Mouse (Mus musculus): ENCODE measurements around the gene Vezt.
A peak's percentile ranks its signal among the peaks of the same experiment; 100 is the strongest.

The Vezt gene

GRCm38 (mm10) chr10:93909811-93910446, 125.7 kb downstream of the Vezt start:
- DNase-seq: no peak

DNA sequence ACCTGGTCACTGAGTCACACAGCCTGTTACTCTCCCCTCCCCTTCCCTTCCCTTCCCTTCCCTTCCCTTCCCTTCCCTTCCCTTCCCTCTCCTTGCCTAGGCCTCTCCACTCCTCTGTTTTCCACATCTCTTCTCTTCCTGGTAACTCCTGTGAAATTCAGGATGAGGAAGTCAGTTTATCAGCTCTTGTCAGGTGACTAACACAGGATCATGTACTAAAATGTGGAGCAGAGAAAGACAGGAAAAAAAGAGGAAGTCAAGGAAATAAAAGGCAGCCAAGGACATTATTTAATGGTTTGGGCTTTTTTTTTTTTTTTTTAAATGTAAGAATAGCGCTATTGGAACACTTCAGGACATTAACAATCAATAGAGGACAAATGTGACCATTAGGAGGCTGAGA, 126.6 kb downstream of the Vezt start:
- DNase-seq: no peak

DNA sequence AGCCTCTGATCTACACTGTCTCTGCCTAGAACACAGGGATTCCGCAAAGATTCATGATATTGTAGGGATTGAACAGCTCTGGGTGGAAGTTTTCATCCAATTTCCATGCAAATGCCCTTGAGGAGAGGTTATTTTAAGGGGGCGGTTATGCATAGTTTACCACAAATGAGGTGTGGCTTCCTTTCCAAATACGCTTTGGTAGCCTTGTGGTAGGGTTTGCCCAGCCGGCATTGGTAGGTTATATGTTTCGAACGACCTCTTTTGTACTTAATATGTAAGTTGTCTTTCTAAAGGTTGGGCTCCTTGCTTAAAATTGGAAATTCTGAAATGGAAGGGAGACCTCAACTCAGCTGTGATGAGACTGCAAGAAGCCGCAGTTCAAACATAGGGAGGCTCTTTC, 127.1 kb downstream of the Vezt start:
- DNase-seq: no peak

DNA sequence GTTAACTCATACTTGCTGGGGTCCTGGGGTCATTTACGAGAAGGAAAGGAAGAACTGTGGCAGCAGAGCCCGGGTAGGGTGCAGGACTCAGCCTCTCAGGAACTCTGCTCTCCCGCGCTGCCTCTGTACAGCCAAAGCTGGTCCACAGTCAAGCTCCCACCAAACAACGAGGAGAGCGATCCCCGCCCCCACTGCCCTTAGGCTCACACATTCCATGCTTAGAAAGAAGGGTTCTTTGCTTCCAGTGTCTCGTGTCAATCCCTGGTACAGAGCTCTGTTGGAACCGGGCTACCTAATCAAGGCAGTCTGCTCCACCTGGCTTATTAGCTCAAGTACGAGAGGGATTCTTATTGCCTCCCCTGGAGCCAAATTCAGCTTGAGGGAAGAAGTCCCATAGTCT, 128.2 kb downstream of the Vezt start:
- DNase-seq: no peak

DNA sequence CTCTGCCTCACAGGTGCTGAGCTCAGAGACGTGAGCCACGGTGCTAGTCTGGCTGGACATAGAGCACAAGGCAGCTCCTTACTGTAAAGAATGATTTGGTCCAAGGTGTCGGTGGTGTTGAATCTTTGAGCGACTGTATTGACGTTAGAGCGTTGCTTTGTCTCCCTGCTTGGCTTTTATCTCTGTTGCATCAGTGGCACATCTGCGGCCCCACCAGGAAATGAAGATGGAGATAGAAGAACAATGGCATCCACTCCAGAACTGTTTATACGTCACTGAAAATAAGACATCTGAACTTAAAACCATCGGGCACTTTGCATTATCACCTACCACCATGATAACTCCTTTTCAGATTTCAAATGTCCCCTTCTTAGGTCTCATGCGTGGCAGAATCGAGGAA, 135.7 kb downstream of the Vezt start:
- DNase-seq: no peak

DNA sequence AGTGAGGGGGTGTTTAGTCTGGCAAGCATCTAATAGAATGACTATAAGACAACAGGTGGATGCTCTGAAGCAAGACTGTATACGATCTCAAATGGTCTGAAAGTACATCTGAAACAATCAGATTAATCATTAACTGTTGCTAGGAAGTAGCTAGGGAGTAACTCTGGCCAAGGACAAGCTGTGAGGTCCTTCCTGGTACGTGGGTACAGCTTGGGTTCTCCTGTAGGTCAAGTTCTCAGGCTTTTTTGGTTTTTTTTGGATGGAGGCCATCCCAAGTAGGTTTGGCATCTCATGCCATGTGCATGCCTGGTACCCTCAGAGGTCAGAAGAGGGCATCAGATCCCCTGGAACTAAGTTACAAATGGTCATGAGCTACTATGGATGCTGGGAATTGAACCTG, 136.3 kb downstream of the Vezt start:
- peak; percentile 69 for DNase-seq

DNA sequence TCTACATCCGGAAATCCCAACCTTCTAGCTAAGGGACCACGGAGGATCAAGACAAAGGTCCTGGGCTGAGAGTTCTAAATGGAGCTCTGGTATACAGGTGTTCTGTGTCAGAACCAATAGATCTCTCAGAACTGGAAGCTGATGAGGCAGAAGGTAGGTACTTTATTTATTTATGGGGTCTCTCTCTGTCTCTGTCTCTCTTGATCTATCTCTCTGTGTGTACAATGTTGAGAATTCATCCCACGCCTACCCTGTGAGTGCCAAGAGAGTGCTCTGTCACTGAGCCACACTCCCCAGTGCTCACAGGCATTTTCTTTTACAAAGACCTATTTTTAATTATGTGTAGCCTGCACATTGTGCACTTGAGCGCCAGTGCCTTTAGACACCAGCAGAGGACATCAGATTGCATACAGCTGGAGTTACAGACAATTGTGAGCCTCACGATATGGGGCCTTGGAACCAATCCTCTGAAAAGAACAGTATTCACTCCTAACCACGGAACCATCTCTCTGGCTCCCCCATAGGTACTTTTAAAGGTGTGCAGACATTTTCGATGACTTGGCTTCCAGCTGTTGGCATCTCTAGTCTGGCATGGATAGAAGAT, 138.5 kb downstream of the Vezt start, which contains the start of gene Metap2:
Metap2 (minus strand) TSS at position 51 of the 604 bp plus-strand sequence.
- no peak for DNase-seq

- DNase-seq: no peak
Observed at GRCm38 (mm10) chr10:93892551-93892950, 143.1 kb downstream of the Vezt start.

GRCm38 (mm10) chr10:93891031-93891430, 144.6 kb downstream of the Vezt start:
- DNase-seq: no peak

- no peak for DNase-seq
Observed at GRCm38 (mm10) chr10:93890565-93890964, 145.1 kb downstream of the Vezt start.

DNA sequence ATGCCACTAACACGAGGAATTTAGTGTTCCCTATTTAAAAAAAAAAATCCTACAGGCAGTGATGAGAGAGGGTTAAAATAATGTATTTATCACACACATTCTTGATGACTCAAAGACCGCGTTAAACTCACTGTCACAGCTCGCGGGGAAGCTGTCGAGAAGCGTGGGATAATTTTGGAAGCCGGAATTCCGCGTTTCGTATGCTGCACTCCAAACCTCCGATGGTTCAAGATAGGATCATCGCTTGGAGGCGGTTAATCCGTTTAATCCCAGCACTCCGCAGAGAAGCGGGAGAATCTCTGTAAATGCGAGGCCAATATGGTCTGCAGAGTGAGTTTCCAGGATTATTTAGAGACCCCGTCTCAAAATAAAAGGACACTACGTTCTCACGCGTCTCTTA, 145.6 kb downstream of the Vezt start:
- DNase-seq: no peak

DNA sequence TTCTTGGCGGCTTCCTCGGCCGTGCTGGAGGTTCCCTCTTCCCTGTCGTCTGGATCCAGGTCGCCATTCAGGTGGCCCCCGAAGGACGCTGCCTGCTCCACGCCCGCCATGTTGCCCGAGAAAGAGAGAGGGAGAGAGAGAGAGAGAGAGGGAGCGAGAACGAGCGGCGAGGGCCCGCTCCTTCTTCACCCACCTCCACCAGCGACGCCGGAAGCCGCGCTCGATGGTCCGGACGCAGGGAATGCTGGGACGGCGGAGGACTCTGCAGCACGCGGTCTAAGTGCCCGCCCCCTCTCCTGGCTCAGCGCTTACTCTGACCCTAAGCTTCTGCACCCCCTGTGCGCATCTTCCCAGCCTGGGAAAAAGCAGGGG, 146.1 kb downstream of the Vezt start:
- DNase-seq: peak; percentile 85

Measured in kidney, adult 9 months (tissue).